Mouse (Mus musculus) adrenal gland, adult 18-20 months (tissue): Measurements from ENCODE around the gene Cmtm8. TPM values are rescaled to one million over a fixed set of nuclear protein-coding genes. Genes with fewer than 3 reads are reported as not detected.

Experiments
- DNase-seq, 2 experiments: peaks; one replicate each; pipeline ENCODE4 v3.0.0; 2021 to 2022; ENCODE audit warnings: low spot score in 2 of 2
- total RNA-seq, 2 experiments: library from RNA; stranded (reverse); gene quantifications; 1 replicate in 1 of 2; 2 replicates in 1 of 2; pipeline ENCODE4 v1.2.3; 2021

Cmtm8 gene
- total RNA-seq, 2 experiments from 2014 or later, result 5.8 to 7.3 TPM

GRCm38 (mm10) chr9:114788697-114789096 is 55.3 kb downstream of the Cmtm8 start:
- DNase-seq, result no peak

- no peak for DNase-seq
These were observed 56.2 kb downstream of the Cmtm8 start for GRCm38 (mm10) chr9:114787716-114788115.

GRCm38 (mm10) chr9:114787134-114787533 is 56.8 kb downstream of the Cmtm8 start:
- no peak for DNase-seq

- no peak for DNase-seq
These were observed 58.4 kb downstream of the Cmtm8 start for GRCm38 (mm10) chr9:114785432-114786125.

GRCm38 (mm10) chr9:114781526-114782212 is 62.3 kb downstream of the Cmtm8 start, which contains the start of gene Cmtm7:
Gene Cmtm7, minus strand, starts transcription at chr9:114781856.
- peak; percentile 80 to 81 for DNase-seq

- DNase-seq, result peak; percentile 54 to 63
These were observed 63.0 kb downstream of the Cmtm8 start for GRCm38 (mm10) chr9:114780746-114781525.

- no peak for DNase-seq
These were observed 63.8 kb downstream of the Cmtm8 start for GRCm38 (mm10) chr9:114779984-114780745.

GRCm38 (mm10) chr9:114778877-114779276 is 65.1 kb downstream of the Cmtm8 start:
- DNase-seq, result no peak

- no peak for DNase-seq
These were observed 65.9 kb downstream of the Cmtm8 start for GRCm38 (mm10) chr9:114778047-114778390.

- DNase-seq, result no peak
These were observed 66.5 kb downstream of the Cmtm8 start for GRCm38 (mm10) chr9:114777178-114778046.

- DNase-seq, result no peak
These were observed 67.6 kb downstream of the Cmtm8 start for GRCm38 (mm10) chr9:114776361-114776760.

GRCm38 (mm10) chr9:114775272-114775671 is 68.7 kb downstream of the Cmtm8 start:
- DNase-seq, result no peak

GRCm38 (mm10) chr9:114774629-114775028 is 69.3 kb downstream of the Cmtm8 start:
- no peak for DNase-seq

GRCm38 (mm10) chr9:114771565-114771964 is 72.4 kb downstream of the Cmtm8 start:
- DNase-seq, result no peak

GRCm38 (mm10) chr9:114770224-114770623 is 73.7 kb downstream of the Cmtm8 start:
- no peak for DNase-seq

GRCm38 (mm10) chr9:114768066-114768465 is 75.9 kb downstream of the Cmtm8 start:
- no peak for DNase-seq

GRCm38 (mm10) chr9:114767507-114767906 is 76.4 kb downstream of the Cmtm8 start:
- no peak for DNase-seq

- peak in 1 of 2 experiments; percentile 35 for DNase-seq
These were observed 76.9 kb downstream of the Cmtm8 start for GRCm38 (mm10) chr9:114767030-114767429.

- no peak for DNase-seq
These were observed 80.6 kb downstream of the Cmtm8 start for GRCm38 (mm10) chr9:114763341-114763740.

- DNase-seq, result no peak
These were observed 82.1 kb downstream of the Cmtm8 start for GRCm38 (mm10) chr9:114761848-114762247.
